Mouse (Mus musculus) kidney, embryonic 14.5 days (tissue): Measurements from ENCODE around the gene Ddx52. TPM values are rescaled to one million over a fixed set of nuclear protein-coding genes. Genes with fewer than 3 reads are reported as not detected.
A peak's percentile ranks its signal among the peaks of the same experiment; 100 is the strongest.

Source experiments
- ATAC-seq: fragments of 200-750 bp; cut with Nextera tagmentation; 2 replicates; pipeline ENCODE4 v1.8.0; 2017; ENCODE audit warnings: moderate number of reproducible peaks, mild to moderate bottlenecking, moderate TSS enrichment, moderate library complexity; ENCODE audit not compliant: low FRiP score, low TSS enrichment
- H3K27ac ChIP-seq: fragments of 300-500 bp; sonication (generic); 2 replicates; pipeline ENCODE4 v1.5.1; 2014; ENCODE audit warnings: low read depth, mild to moderate bottlenecking, low read length, moderate library complexity, mixed read lengths
- H3K27me3 ChIP-seq: fragments of 300-500 bp; sonication (generic); 2 replicates; pipeline ENCODE4 v1.6.1; 2014; ENCODE audit warnings: mild to moderate bottlenecking, low read length; ENCODE audit not compliant: control insufficient read depth, insufficient read depth
- H3K36me3 ChIP-seq: fragments of 300-500 bp; sonication (generic); 2 replicates; pipeline ENCODE4 v1.6.1; 2014; ENCODE audit warnings: low read length, mixed read lengths; ENCODE audit not compliant: control insufficient read depth, insufficient read depth
- H3K4me1 ChIP-seq: fragments of 300-500 bp; sonication (generic); 2 replicates; pipeline ENCODE4 v1.6.1; 2014; ENCODE audit warnings: low read length, mixed read lengths; ENCODE audit not compliant: control insufficient read depth, insufficient read depth
- H3K4me2 ChIP-seq: fragments of 300-500 bp; sonication (generic); replicated peaks from 2 replicates; pipeline ENCODE4 v1.6.1; 2014; ENCODE audit warnings: low read depth, mild to moderate bottlenecking, low read length
- H3K4me3 ChIP-seq: fragments of 300-500 bp; sonication (generic); 2 replicates; pipeline ENCODE4 v1.5.1; 2014; ENCODE audit warnings: mild to moderate bottlenecking, low read length
- H3K9ac ChIP-seq: fragments of 300-500 bp; sonication (generic); 2 replicates; pipeline ENCODE4 v1.6.1; 2014; ENCODE audit warnings: low read depth, mild to moderate bottlenecking, low read length, moderate library complexity
- H3K9me3 ChIP-seq: fragments of 300-500 bp; sonication (generic); 2 replicates; pipeline ENCODE4 v1.6.1; 2016; ENCODE audit warnings: low read length; ENCODE audit not compliant: control insufficient read depth
- WGBS: fragments of 180-500 bp; shearing (Covaris S2); extraction: QIAGEN DNeasy Blood & Tissue Kit; methylation state at CpG from one replicate; pipeline ENCODE4 v1.1.7; 2014; 5-methylcytosine and 5-hydroxymethylcytosine counted together
- polyA plus RNA-seq: library from polyadenylated mRNA; unstranded; fragments of >200 nt; fragmentation: Nextera tagmentation; extraction: Ambion mirVana; gene quantifications from 2 replicates; pipeline ENCODE4 v1.2.1, GENCODE M21; 2014

The Ddx52 gene
- 43.7 and 47.6 TPM in 2 replicates for polyA plus RNA-seq

- peak within 1 kb of the TSS; percentile 64 for H3K4me2 ChIP-seq
- peak within 1 kb of the TSS; percentile 51; the same call in 1 of the 2 replicates for H3K27ac ChIP-seq
- peaks cover 39% of the 10 kb centered on the region for H3K36me3 ChIP-seq
- peaks cover 4% of the 10 kb centered on the region; the same call in 1 of the 2 replicates for H3K4me1 ChIP-seq
- peak within 1 kb of the TSS; percentile 66 for H3K4me3 ChIP-seq
- H3K27me3 ChIP-seq, result no peaks in the 10 kb centered on the region
- H3K9me3 ChIP-seq, result no peaks in the 10 kb centered on the region
- WGBS, result 1% methylated on average over 49 of the region's 49 CpGs
- peak; percentile 95 for ATAC-seq
- H3K9ac ChIP-seq, result peak within 1 kb of the TSS; percentile 80
Measured at GRCm38 (mm10) chr11:83941950-83942840, at the start of gene Ddx52. TSS of gene Ddx52 (plus strand) at chr11:83942062.

GRCm38 (mm10) chr11:83893325-83893724, 48.5 kb upstream of the Ddx52 start:
- Histone ChIP-seq H3K9me3 (no peaks in the 10 kb centered on the region), H3K9ac (no peak overlapping the region), H3K4me3 (no peak overlapping the region), H3K4me1 (no peaks in the 10 kb centered on the region), H3K36me3 (peaks cover 21% of the 10 kb centered on the region), H3K27ac (no peak overlapping the region), H3K27me3 (no peaks in the 10 kb centered on the region), H3K4me2 (no peak overlapping the region)
- WGBS, result 66% methylated on average over 9 of the region's 9 CpGs
- ATAC-seq, result no peak

GRCm38 (mm10) chr11:83896430-83897410, 45.1 kb upstream of the Ddx52 start:
- 67% methylated on average over 16 of the region's 16 CpGs for WGBS
- no peaks in the 10 kb centered on the region for H3K4me1 ChIP-seq
- ATAC-seq, result 0 out of 2 replicates have a peak, but pooled peaks have one; percentile 26
- H3K4me3 ChIP-seq, result no peak overlapping the region
- no peak overlapping the region for H3K9ac ChIP-seq
- H3K27me3 ChIP-seq, result no peaks in the 10 kb centered on the region
- H3K4me2 ChIP-seq, result no peak overlapping the region
- H3K36me3 ChIP-seq, result peaks cover 15% of the 10 kb centered on the region
- H3K9me3 ChIP-seq, result no peaks in the 10 kb centered on the region
- 0 out of 2 replicates have a peak overlapping the region, but pooled peaks have one; percentile 9 for H3K27ac ChIP-seq

- Histone ChIP-seq H3K36me3 (peaks cover 15% of the 10 kb centered on the region), H3K4me2 (no peak overlapping the region), H3K27ac (no peak overlapping the region), H3K4me3 (no peak overlapping the region), H3K9ac (no peak overlapping the region), H3K4me1 (no peaks in the 10 kb centered on the region), H3K27me3 (no peaks in the 10 kb centered on the region), H3K9me3 (no peaks in the 10 kb centered on the region)
- whole genome bisulfite sequencing, result 50% methylated on average over 7 of the region's 7 CpGs
- peak; percentile 48; the same call in 1 of the 2 replicates for ATAC-seq
Measured at GRCm38 (mm10) chr11:83897569-83897968, 44.3 kb upstream of the Ddx52 start.

- Histone ChIP-seq H3K4me3 (no peak overlapping the region), H3K9ac (no peak overlapping the region), H3K27me3 (no peaks in the 10 kb centered on the region), H3K4me1 (no peaks in the 10 kb centered on the region), H3K36me3 (peaks cover 2% of the 10 kb centered on the region), H3K9me3 (no peaks in the 10 kb centered on the region), H3K4me2 (no peak overlapping the region), H3K27ac (no peak overlapping the region)
- ATAC-seq, result no peak
- WGBS, result 71% methylated on average over 3 of the region's 3 CpGs
Measured at GRCm38 (mm10) chr11:83902812-83903211, 39.0 kb upstream of the Ddx52 start.

- H3K9ac ChIP-seq, result no peak overlapping the region
- no peaks in the 10 kb centered on the region for H3K27me3 ChIP-seq
- no peaks in the 10 kb centered on the region for H3K9me3 ChIP-seq
- H3K4me3 ChIP-seq, result no peak overlapping the region
- no peaks in the 10 kb centered on the region for H3K4me1 ChIP-seq
- no peak overlapping the region for H3K4me2 ChIP-seq
- no peak for ATAC-seq
- H3K27ac ChIP-seq, result no peak overlapping the region
- H3K36me3 ChIP-seq, result no peaks in the 10 kb centered on the region; the same call in none of the 2 replicates
- 43% methylated on average over 5 of the region's 5 CpGs for WGBS
Measured at GRCm38 (mm10) chr11:83905756-83906155, 36.1 kb upstream of the Ddx52 start.

GRCm38 (mm10) chr11:83908376-83908775, 33.5 kb upstream of the Ddx52 start:
- Histone ChIP-seq H3K27me3 (no peaks in the 10 kb centered on the region), H3K4me2 (no peak overlapping the region)
- 30% methylated on average over 7 of the region's 7 CpGs for WGBS

GRCm38 (mm10) chr11:83913824-83914311, 28.0 kb upstream of the Ddx52 start:
- no peaks in the 10 kb centered on the region for H3K27me3 ChIP-seq
- no peak overlapping the region for H3K9ac ChIP-seq
- H3K4me1 ChIP-seq, result 0 out of 2 replicates have a peak, but pooled peaks cover 5% of the 10 kb centered on the region
- WGBS, result 7% methylated on average over 8 of the region's 8 CpGs
- H3K36me3 ChIP-seq, result no peaks in the 10 kb centered on the region
- H3K4me3 ChIP-seq, result no peak overlapping the region
- peak overlapping the region; percentile 17; the same call in 1 of the 2 replicates for H3K27ac ChIP-seq
- ATAC-seq, result peak; percentile 78
- H3K4me2 ChIP-seq, result no peak overlapping the region
- H3K9me3 ChIP-seq, result no peaks in the 10 kb centered on the region

More at GRCm38 (mm10) chr11:83908376-83908775, 33.5 kb upstream of the Ddx52 start:
- ATAC-seq, result no peak
- H3K9ac ChIP-seq, result no peak overlapping the region
- H3K27ac ChIP-seq, result no peak overlapping the region
- no peaks in the 10 kb centered on the region for H3K4me1 ChIP-seq
- H3K4me3 ChIP-seq, result no peak overlapping the region
- H3K9me3 ChIP-seq, result no peaks in the 10 kb centered on the region
- H3K36me3 ChIP-seq, result no peaks in the 10 kb centered on the region; the same call in none of the 2 replicates
